Mouse (Mus musculus) limb, embryonic 15.5 days (tissue): ENCODE measurements around the gene Mitf. TPM values are rescaled to one million over a fixed set of nuclear protein-coding genes. Genes with fewer than 3 reads are reported as not detected.

Source experiments
- ATAC-seq: fragments of 200-750 bp; cut with Nextera tagmentation; 2 replicates; pipeline ENCODE4 v1.8.0; 2017; ENCODE audit warnings: low read depth, moderate TSS enrichment; ENCODE audit not compliant: insufficient number of reproducible peaks, low FRiP score, low TSS enrichment
- H3K27ac ChIP-seq: fragments of 300-500 bp; sonication (generic); 2 replicates; pipeline ENCODE4 v1.5.1; 2015; ENCODE audit warnings: moderate library complexity, mild to moderate bottlenecking, inconsistent platforms
- H3K27me3 ChIP-seq: fragments of 300-500 bp; sonication (generic); 2 replicates; pipeline ENCODE4 v1.6.1; 2015; ENCODE audit warnings: inconsistent platforms
- H3K36me3 ChIP-seq: fragments of 300-500 bp; sonication (generic); 2 replicates; pipeline ENCODE4 v1.6.1; 2015; ENCODE audit warnings: inconsistent platforms
- H3K4me1 ChIP-seq: fragments of 300-500 bp; sonication (generic); 2 replicates; pipeline ENCODE4 v1.6.1; 2015; ENCODE audit warnings: inconsistent platforms
- H3K4me2 ChIP-seq: fragments of 300-500 bp; sonication (generic); 2 replicates; pipeline ENCODE4 v1.6.1; 2015; ENCODE audit warnings: mild to moderate bottlenecking, inconsistent platforms
- H3K4me3 ChIP-seq: fragments of 300-500 bp; sonication (generic); 2 replicates; pipeline ENCODE4 v1.5.1; 2015; ENCODE audit warnings: mild to moderate bottlenecking, inconsistent platforms
- H3K9ac ChIP-seq: fragments of 300-500 bp; sonication (generic); 2 replicates; pipeline ENCODE4 v1.6.1; 2015; ENCODE audit warnings: inconsistent platforms
- H3K9me3 ChIP-seq: fragments of 300-500 bp; sonication (generic); 2 replicates; pipeline ENCODE4 v1.6.1; 2016; ENCODE audit warnings: inconsistent platforms
- WGBS: fragments of 180-500 bp; shearing (Covaris S2); methylation state at CpG from one replicate; pipeline ENCODE4 v1.1.7; 2015; 5-methylcytosine and 5-hydroxymethylcytosine counted together
- polyA plus RNA-seq: library from polyadenylated mRNA; unstranded; fragments of >200 nt; fragmentation: Nextera tagmentation; extraction: Ambion mirVana; gene quantifications from 2 replicates; pipeline ENCODE4 v1.2.1, GENCODE M21; 2015

The Mitf gene
- polyA plus RNA-seq, 1 experiment from 2014 or later: 2.9 TPM

DNA sequence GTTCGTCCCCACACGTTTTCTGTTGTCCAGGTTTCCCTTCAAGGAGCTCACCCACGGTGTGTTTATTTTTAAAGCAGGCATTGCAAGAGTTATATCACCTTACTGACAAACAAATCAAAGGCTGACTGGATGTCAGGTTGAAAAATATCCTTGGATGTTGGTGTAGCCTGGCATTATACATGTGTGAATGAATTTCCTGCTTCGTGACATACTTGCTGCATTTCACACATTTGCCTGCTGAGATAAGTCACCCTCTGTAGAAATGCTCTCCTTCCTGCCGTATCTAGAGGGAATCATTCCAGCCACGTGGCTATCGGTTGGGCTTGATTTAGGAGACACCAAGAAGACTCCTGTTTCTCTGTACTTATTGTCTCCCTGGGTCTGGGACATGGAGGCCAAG, 17.2 kb upstream of the Mitf start:
- H3K4me3 ChIP-seq: no peak overlapping the region
- no peak overlapping the region for H3K9ac ChIP-seq
- 61% methylated on average over 7 of the region's 7 CpGs for WGBS
- H3K36me3 ChIP-seq: no peaks in the 10 kb centered on the region
- H3K27ac ChIP-seq: no peak overlapping the region
- H3K4me2 ChIP-seq: no peak overlapping the region
- no peaks in the 10 kb centered on the region for H3K27me3 ChIP-seq
- no peaks in the 10 kb centered on the region for H3K9me3 ChIP-seq
- no peaks in the 10 kb centered on the region for H3K4me1 ChIP-seq
- no peak for ATAC-seq

DNA sequence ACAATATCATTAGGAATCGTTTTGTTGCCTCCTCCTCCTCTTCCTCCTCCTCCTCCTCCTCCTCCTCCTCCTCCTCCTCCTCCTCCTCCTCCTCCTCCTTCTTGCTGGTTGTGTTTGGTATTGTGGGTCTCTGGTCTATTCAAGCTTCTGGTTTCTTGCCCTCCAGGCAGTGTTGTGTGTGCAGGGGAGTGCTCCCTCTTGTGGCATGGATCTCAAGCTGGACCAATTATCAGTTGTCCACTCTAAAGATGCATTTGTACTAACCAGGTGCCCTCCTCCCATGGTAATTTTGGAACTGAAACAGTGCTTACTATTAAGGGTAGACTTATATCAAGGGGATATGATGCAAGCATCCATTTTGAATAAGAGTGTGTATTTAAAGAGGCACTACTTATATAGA, 14.7 kb upstream of the Mitf start:
- no peak for ATAC-seq
- no peaks in the 10 kb centered on the region for H3K4me1 ChIP-seq
- no peak overlapping the region for H3K27ac ChIP-seq
- H3K36me3 ChIP-seq: no peaks in the 10 kb centered on the region
- H3K4me3 ChIP-seq: no peak overlapping the region
- no peaks in the 10 kb centered on the region for H3K27me3 ChIP-seq
- H3K9ac ChIP-seq: no peak overlapping the region
- no peaks in the 10 kb centered on the region for H3K9me3 ChIP-seq
- H3K4me2 ChIP-seq: no peak overlapping the region
- WGBS: 82% methylated on average over 1 of the region's 1 CpGs

DNA sequence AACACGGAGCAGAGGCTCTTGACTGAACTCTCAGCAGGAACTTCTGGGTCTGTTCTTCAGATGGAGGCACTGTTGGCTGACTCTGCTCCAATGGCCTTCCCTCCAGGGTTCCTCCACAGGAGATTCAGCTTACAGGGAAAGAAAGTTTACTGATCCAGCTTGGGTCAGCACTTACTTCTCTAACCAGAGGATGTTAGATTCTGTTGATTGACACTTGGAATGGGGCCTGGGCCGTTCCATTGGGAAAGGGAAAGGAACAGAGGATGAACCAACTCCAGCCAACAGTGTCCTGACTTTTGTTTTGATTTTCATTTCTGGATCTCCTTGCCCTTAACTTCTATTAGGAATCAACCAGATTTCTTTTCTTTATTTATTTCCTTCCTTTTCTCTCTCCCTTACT, 11.7 kb upstream of the Mitf start:
- WGBS: 53% methylated on average over 2 of the region's 2 CpGs
- Histone ChIP-seq H3K4me3 (no peak overlapping the region), H3K9me3 (no peaks in the 10 kb centered on the region), H3K4me1 (no peaks in the 10 kb centered on the region), H3K9ac (no peak overlapping the region), H3K27ac (no peak overlapping the region), H3K27me3 (no peaks in the 10 kb centered on the region), H3K36me3 (no peaks in the 10 kb centered on the region), H3K4me2 (no peak overlapping the region)
- ATAC-seq: no peak

DNA sequence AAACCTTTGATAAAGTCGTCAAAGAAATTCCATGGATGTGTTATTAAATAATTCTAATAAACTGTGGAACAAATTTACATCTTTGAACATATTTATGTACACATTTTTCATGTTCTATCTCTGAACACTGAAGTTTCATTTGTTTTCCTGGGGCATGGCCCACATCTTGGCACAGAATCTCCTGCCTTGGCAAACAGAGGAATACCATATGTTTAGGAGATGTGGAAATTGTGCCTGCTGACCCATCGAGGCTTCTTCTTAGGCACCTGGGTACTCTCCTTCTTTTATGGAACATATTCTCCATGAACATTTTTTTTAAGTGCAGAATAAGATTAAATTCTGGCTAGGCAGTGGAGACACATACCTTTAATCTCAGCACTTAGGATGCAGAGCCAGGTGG, 6.2 kb upstream of the Mitf start:
- WGBS: 55% methylated on average over 2 of the region's 2 CpGs
- no peaks in the 10 kb centered on the region for H3K36me3 ChIP-seq
- H3K9ac ChIP-seq: no peak overlapping the region
- H3K9me3 ChIP-seq: no peaks in the 10 kb centered on the region
- H3K4me2 ChIP-seq: no peak overlapping the region
- no peak for ATAC-seq
- H3K27ac ChIP-seq: no peak overlapping the region
- H3K27me3 ChIP-seq: no peaks in the 10 kb centered on the region
- no peak overlapping the region for H3K4me3 ChIP-seq
- H3K4me1 ChIP-seq: no peaks in the 10 kb centered on the region

DNA sequence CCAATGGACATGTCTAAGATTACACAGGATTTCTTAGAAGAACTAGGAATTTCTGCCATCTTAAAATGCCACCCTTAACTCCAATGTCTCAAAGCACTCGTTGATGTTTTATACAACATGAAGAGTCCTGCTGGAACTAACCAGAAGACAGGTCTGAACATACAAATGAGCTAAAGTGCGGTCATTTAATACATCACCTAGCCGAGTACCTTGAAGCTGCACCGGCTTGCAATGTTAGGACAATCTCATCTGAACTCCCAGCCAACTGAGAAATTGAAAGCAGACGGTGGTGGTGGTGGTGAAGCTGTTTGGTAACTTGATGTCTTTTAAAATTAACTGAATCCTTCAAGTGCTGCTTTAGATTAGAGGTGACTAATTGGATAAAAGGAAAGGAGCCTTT, 801 bp upstream of the Mitf start:
- Histone ChIP-seq H3K36me3 (no peaks in the 10 kb centered on the region), H3K9ac (no peak overlapping the region), H3K27me3 (0 out of 2 replicates have a peak, but pooled peaks cover 4% of the 10 kb centered on the region), H3K4me3 (peak overlapping the region; percentile 78), H3K4me1 (peaks cover 8% of the 10 kb centered on the region), H3K27ac (no peak overlapping the region), H3K4me2 (peak overlapping the region; percentile 97), H3K9me3 (no peaks in the 10 kb centered on the region)
- ATAC-seq: no peak
- WGBS: 25% methylated on average over 5 of the region's 5 CpGs

DNA sequence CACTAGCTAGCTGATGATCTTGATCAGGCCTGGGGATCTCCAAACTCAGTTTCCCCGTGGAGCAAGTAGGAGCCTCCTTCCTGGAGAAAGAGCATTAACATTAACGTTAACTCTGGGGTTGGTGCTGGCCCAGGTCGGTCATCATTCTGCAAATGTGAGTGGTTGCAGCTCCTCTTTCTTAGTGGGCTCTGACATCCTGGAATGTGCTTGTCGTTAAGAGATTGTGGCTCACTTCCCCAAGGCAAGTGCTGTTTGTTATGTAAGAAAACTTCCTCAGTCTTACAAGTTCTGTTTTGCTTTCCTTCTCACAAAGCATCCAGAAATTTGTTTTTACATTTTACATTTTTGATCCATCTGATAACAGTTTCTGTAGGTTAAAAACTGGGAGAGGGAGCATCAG, 7.3 kb downstream of the Mitf start:
- no peaks in the 10 kb centered on the region for H3K9me3 ChIP-seq
- H3K4me2 ChIP-seq: no peak overlapping the region
- no peak overlapping the region for H3K27ac ChIP-seq
- ATAC-seq: no peak
- H3K4me3 ChIP-seq: no peak overlapping the region
- WGBS: 40% methylated on average over 4 of the region's 4 CpGs
- H3K27me3 ChIP-seq: no peaks in the 10 kb centered on the region
- no peaks in the 10 kb centered on the region for H3K36me3 ChIP-seq
- H3K4me1 ChIP-seq: 0 out of 2 replicates have a peak, but pooled peaks cover 8% of the 10 kb centered on the region
- no peak overlapping the region for H3K9ac ChIP-seq

DNA sequence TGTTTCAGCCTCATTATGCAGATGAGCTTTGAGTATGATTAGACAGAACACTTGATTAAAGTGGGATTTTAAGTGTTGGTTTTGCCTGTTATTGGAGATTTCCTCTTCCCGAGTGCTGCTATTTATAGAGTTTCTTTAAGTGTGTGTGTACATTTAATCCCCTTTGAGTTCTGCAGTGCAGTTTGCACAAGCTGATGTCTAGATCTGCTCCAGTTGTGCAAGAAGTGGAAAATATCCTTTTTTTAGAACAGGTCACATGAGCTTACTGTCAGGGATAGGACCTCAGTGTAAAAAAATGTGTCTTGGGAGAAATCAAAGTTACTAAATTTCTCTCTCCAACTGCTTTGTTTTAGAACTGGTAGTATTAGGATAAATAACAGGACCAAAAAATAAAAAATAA, 8.9 kb downstream of the Mitf start:
- no peak overlapping the region for H3K9ac ChIP-seq
- H3K9me3 ChIP-seq: no peaks in the 10 kb centered on the region
- H3K36me3 ChIP-seq: no peaks in the 10 kb centered on the region
- no peak for ATAC-seq
- H3K4me3 ChIP-seq: no peak overlapping the region
- H3K27ac ChIP-seq: no peak overlapping the region
- WGBS: 18% methylated on average over 1 of the region's 1 CpGs
- H3K4me1 ChIP-seq: 0 out of 2 replicates have a peak, but pooled peaks cover 8% of the 10 kb centered on the region
- H3K27me3 ChIP-seq: no peaks in the 10 kb centered on the region
- no peak overlapping the region for H3K4me2 ChIP-seq

DNA sequence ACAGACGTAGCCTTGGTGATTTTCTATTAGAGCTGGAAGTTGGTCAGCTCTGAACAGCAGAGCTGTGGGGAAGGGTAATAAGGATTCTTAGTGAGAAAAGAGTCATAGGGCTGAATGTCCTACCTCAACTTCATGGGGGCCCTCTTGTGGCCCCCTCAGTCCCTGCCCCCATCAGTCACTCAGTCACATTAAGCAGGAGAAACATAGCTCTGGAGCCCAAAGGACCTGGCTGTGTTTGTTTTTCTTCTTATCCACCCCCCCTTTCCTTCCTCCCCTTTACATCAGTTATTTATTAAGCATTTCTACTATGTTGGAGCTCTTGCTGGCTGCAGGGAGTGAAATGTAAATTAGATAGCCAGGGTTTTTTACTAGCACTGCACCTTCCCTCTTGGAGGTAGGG, 10.0 kb downstream of the Mitf start:
- no peak for ATAC-seq
- H3K4me3 ChIP-seq: no peak overlapping the region
- no peak overlapping the region for H3K27ac ChIP-seq
- H3K9me3 ChIP-seq: no peaks in the 10 kb centered on the region
- H3K9ac ChIP-seq: no peak overlapping the region
- 0 out of 2 replicates have a peak, but pooled peaks cover 8% of the 10 kb centered on the region for H3K4me1 ChIP-seq
- WGBS: 81% methylated on average over 1 of the region's 1 CpGs
- H3K27me3 ChIP-seq: no peaks in the 10 kb centered on the region
- no peaks in the 10 kb centered on the region for H3K36me3 ChIP-seq
- H3K4me2 ChIP-seq: no peak overlapping the region

DNA sequence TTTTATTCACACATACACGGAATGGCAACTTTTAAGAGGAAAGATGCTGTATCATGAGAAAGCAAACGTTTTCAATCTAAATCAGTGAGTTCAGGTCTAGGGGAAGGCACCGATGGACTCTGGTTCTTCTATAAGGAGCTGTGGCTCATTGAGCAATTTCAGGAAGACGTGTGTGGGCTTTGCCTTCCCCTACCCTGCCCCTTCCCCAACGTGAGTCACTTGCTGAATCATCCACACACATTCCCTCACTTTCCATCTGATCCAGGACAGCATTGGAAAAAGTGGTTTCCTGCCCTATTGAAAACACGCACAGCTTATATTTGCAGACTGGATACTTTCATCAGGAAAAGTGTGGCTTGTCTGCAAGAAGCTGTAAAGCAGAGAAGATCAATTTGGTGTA, 11.3 kb downstream of the Mitf start:
- H3K27ac ChIP-seq: no peak overlapping the region
- H3K36me3 ChIP-seq: no peaks in the 10 kb centered on the region
- H3K9me3 ChIP-seq: no peaks in the 10 kb centered on the region
- no peak overlapping the region for H3K4me2 ChIP-seq
- ATAC-seq: no peak
- H3K4me3 ChIP-seq: no peak overlapping the region
- 0 out of 2 replicates have a peak, but pooled peaks cover 8% of the 10 kb centered on the region for H3K4me1 ChIP-seq
- 51% methylated on average over 6 of the region's 6 CpGs for WGBS
- no peak overlapping the region for H3K9ac ChIP-seq
- no peaks in the 10 kb centered on the region for H3K27me3 ChIP-seq

DNA sequence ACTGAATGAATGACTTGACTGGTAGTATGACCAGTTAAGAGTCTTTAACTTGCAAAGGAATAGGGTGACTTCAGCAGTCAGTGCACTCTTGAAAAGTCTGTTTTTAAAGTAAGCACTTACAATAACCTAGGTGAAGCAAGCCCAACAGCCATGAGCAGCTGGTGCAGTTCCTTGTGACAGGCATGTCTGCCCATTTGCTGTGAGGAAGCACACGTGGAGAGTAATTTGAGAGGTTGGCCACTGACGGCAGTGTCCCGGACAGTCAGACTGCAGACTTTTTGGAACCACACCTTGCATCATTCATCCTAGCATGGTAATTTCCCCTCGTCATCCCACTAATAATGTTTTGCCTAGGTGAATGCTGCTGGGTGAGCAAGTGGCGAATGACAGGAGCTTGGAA, 12.1 kb downstream of the Mitf start:
- no peak for ATAC-seq
- 52% methylated on average over 5 of the region's 5 CpGs for WGBS
- Histone ChIP-seq H3K4me3 (no peak overlapping the region), H3K27ac (no peak overlapping the region), H3K4me2 (no peak overlapping the region), H3K36me3 (no peaks in the 10 kb centered on the region), H3K9ac (no peak overlapping the region), H3K9me3 (no peaks in the 10 kb centered on the region), H3K27me3 (no peaks in the 10 kb centered on the region), H3K4me1 (0 out of 2 replicates have a peak, but pooled peaks cover 8% of the 10 kb centered on the region)

DNA sequence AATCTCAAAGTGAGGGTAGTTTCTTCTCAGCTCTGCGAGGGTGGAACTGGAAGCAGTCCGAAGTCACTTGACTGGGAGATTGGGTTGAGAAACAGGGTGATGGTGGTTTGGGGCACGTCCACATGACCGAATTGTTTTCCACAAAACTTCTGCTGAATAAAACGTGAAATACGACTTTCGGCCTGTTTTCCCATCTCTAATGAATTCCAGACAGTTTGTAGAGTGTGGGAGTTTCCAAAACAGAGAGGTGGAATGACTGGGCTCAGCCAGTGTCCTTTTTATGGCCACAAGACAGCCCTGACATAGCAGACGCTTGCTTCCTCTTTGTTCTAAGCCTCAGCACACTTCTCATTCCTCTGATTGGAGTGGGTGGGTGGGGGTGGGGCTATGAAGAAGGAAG, 13.7 kb downstream of the Mitf start:
- Histone ChIP-seq H3K4me3 (no peak overlapping the region), H3K27me3 (no peaks in the 10 kb centered on the region), H3K36me3 (no peaks in the 10 kb centered on the region), H3K4me2 (no peak overlapping the region), H3K4me1 (0 out of 2 replicates have a peak, but pooled peaks cover 7% of the 10 kb centered on the region), H3K9me3 (no peaks in the 10 kb centered on the region), H3K27ac (0 out of 2 replicates have a peak overlapping the region, but pooled peaks have one; percentile 43), H3K9ac (no peak overlapping the region)
- WGBS: 39% methylated on average over 8 of the region's 8 CpGs
- no peak for ATAC-seq

DNA sequence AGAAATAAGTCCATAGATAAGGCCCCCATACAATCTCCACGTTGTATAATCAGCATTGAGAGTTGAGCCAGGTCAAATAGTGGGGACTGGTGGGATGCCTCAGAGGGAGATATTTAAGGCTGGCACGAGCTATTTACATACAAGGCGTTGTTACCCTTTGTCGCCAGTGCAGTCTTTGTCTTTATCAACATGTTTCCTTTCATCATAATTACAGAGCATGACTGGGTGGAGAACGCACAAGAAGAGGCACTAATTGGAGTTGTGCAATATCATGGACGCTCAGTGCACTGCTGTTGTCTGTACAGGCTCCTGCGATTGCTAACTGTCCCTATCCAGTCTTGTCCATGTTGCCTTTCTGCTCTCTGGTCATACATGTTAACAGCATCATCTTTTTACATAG, 15.0 kb downstream of the Mitf start:
- Histone ChIP-seq H3K27ac (no peak overlapping the region), H3K9ac (no peak overlapping the region), H3K9me3 (no peaks in the 10 kb centered on the region), H3K4me2 (no peak overlapping the region), H3K4me3 (no peak overlapping the region), H3K36me3 (no peaks in the 10 kb centered on the region), H3K4me1 (0 out of 2 replicates have a peak, but pooled peaks cover under 1% of the 10 kb centered on the region), H3K27me3 (no peaks in the 10 kb centered on the region)
- 88% methylated on average over 7 of the region's 7 CpGs for WGBS
- ATAC-seq: no peak

DNA sequence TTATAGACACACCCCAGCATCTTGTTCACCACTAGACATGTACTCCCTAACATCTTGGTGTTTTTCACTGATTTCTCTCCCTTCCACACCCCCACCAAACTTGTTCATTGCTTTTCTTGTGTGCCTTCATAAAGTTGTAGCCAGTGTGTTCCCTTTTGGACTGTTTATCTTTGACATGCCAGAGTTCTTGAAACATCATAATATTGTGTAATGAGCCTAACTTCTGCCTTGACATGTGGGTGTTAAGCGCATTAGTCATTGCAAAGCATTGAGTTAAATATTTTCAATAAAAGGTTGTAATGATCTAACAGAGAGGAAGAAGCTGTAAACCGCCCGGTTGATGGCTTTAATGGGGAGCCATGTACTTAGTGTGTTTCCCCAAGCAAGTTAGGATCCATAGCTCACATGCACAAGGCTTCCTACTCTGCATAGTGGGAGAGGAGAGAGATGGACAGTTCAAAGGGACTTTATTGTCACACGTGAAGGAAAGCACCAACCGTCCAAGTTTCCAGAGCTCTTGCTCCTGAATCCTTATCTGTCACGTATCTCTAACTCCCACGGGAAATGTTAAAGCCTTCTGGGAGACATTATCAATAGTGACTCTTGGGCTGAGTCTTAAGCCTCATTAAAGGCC, 19.9 kb downstream of the Mitf start:
- H3K4me3 ChIP-seq: no peak overlapping the region
- no peaks in the 10 kb centered on the region for H3K9me3 ChIP-seq
- H3K4me1 ChIP-seq: peaks cover 10% of the 10 kb centered on the region; the same call in 1 of the 2 replicates
- ATAC-seq: no peak
- no peaks in the 10 kb centered on the region for H3K27me3 ChIP-seq
- no peak overlapping the region for H3K4me2 ChIP-seq
- H3K36me3 ChIP-seq: no peaks in the 10 kb centered on the region
- H3K27ac ChIP-seq: no peak overlapping the region
- WGBS: 76% methylated on average over 7 of the region's 7 CpGs
- no peak overlapping the region for H3K9ac ChIP-seq
